Comparison of ENCODE assay signal across 22 mouse cellular contexts in the genomic region with DNA sequence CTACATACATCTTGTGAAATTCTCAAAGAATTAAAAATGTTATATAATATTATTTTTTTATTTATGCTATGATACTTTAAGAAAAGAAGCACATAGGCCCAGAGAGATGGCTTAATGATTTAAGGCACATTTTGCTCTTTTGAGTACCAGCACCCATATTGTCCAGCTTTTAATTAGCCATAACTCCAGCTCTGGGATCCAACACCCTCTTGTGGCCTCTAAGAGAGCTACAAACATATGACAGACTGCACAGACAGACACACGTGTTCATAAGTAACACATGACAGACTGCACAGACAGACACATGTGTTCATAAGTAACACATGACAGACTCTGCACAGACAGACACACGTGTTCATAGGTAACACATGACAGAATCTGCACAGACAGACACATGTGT.
DNase-seq lines count a peak whose midpoint lies in the region; ATAC-seq and TF ChIP-seq lines count a peak whose summit lies in the region.
"Had no signal": no experiment of that assay in that cellular context is flagged by ENCODE, and none has a peak within 500 bp of the region (broad histone marks: within the 10 kb centered on the region; RNA-seq: fewer than 3 reads in every experiment).

No protein-coding gene starts in this region.

- H3K4me3 ChIP-seq in intestine, postnatal 0 days (ENCODE audit: low read depth, low read length) = no peak overlapping the region
- H3K4me3 ChIP-seq in intestine, embryonic 16.5 days (ENCODE audit: low read length) = no peak overlapping the region
- no peak overlapping the region for H3K4me3 ChIP-seq in layer of hippocampus, adult 2 months
- no peak overlapping the region for H3K4me3 ChIP-seq in midbrain, postnatal 0 days (ENCODE audit: low read depth, low read length)
- no peak overlapping the region for H3K4me3 ChIP-seq in midbrain, embryonic 14.5 days (replicated peaks; ENCODE audit: low read depth, low read length)
- H3K4me3 ChIP-seq in MEL (ENCODE audit: control insufficient read depth in 1 of 2, insufficient read depth in 1 of 2, low read depth in 2 of 2, low read length in 2 of 2) = no peak overlapping the region
- H3K4me3 ChIP-seq: embryonic facial prominence, embryonic 10.5 days; embryonic facial prominence, embryonic 12.5 days; forebrain, embryonic 13.5 days; forebrain, embryonic 15.5 days had no signal

- no peak overlapping the region for H3K9ac ChIP-seq in intestine, postnatal 0 days (ENCODE audit: low read depth, low read length)
- no peak overlapping the region for H3K9ac ChIP-seq in intestine, embryonic 16.5 days (ENCODE audit: low read depth, low read length)
- H3K9ac ChIP-seq in midbrain, postnatal 0 days (replicated peaks; ENCODE audit: low read length, poor library complexity, severe bottlenecking) = no peak overlapping the region
- H3K9ac ChIP-seq in midbrain, embryonic 14.5 days (replicated peaks; ENCODE audit: low read length) = no peak overlapping the region
- H3K9ac ChIP-seq in MEL (ENCODE audit: control insufficient read depth, low read depth, low read length, poor library complexity, severe bottlenecking) = no peak overlapping the region
- H3K9ac ChIP-seq: embryonic facial prominence, embryonic 12.5 days; forebrain, embryonic 13.5 days; forebrain, embryonic 15.5 days; forebrain, postnatal 0 days had no signal

- TF ChIP-seq POLR2A in MEL (IDR thresholded peaks at IDR 0.05; ENCODE audit: control insufficient read depth in 1 of 2, insufficient read depth in 1 of 2, low read depth in 1 of 2, low read length in 2 of 2, poor library complexity in 1 of 2) = no peak

- H3K27ac ChIP-seq in intestine, postnatal 0 days (ENCODE audit: low read depth, low read length) = no peak overlapping the region
- H3K27ac ChIP-seq in intestine, embryonic 16.5 days (ENCODE audit: low read length) = no peak overlapping the region
- H3K27ac ChIP-seq in layer of hippocampus, adult 2 months = no peak overlapping the region
- no peak overlapping the region for H3K27ac ChIP-seq in midbrain, postnatal 0 days (ENCODE audit: low read depth, low read length)
- no peak overlapping the region for H3K27ac ChIP-seq in midbrain, embryonic 14.5 days (replicated peaks; ENCODE audit: low read depth, low read length)
- H3K27ac ChIP-seq in MEL (ENCODE audit: control insufficient read depth, low read depth, low read length) = no peak overlapping the region
- H3K27ac ChIP-seq: embryonic facial prominence, embryonic 10.5 days; embryonic facial prominence, embryonic 12.5 days; forebrain, embryonic 13.5 days; forebrain, embryonic 15.5 days had no signal

- peak; percentile 67 for TF ChIP-seq RAD21 in MEL (IDR thresholded peaks at IDR 0.05; ENCODE audit: low read depth, low read length)

- no peak for TF ChIP-seq EP300 in MEL (IDR thresholded peaks at IDR 0.05; ENCODE audit: low read depth in 1 of 2, low read length in 2 of 2)

- no peak overlapping the region for H3K4me2 ChIP-seq in intestine, postnatal 0 days (replicated peaks; ENCODE audit: low read depth)
- no peak overlapping the region for H3K4me2 ChIP-seq in intestine, embryonic 16.5 days (ENCODE audit: low read depth, low read length)
- H3K4me2 ChIP-seq in midbrain, postnatal 0 days (ENCODE audit: low read depth, low read length, poor library complexity, severe bottlenecking) = no peak overlapping the region
- H3K4me2 ChIP-seq in midbrain, embryonic 14.5 days (ENCODE audit: low read length) = no peak overlapping the region
- H3K4me2 ChIP-seq: embryonic facial prominence, embryonic 12.5 days; forebrain, embryonic 13.5 days; forebrain, embryonic 15.5 days had no signal

- WGBS in intestine, postnatal 0 days = 85% methylated on average over 2 of the region's 2 CpGs
- 92% methylated on average over 2 of the region's 2 CpGs for whole genome bisulfite sequencing in intestine, embryonic 16.5 days
- WGBS in midbrain, postnatal 0 days = 88% methylated on average over 2 of the region's 2 CpGs
- WGBS in midbrain, embryonic 14.5 days = 85% methylated on average over 2 of the region's 2 CpGs

- H3K36me3 ChIP-seq in intestine, postnatal 0 days (ENCODE audit: control insufficient read depth, insufficient read depth) = no peaks in the 10 kb centered on the region
- H3K36me3 ChIP-seq in intestine, embryonic 16.5 days (ENCODE audit: control insufficient read depth, insufficient read depth, low read length) = no peaks in the 10 kb centered on the region
- no peaks in the 10 kb centered on the region for H3K36me3 ChIP-seq in midbrain, postnatal 0 days (ENCODE audit: insufficient read depth, low read length)
- H3K36me3 ChIP-seq in midbrain, embryonic 14.5 days (ENCODE audit: control insufficient read depth, insufficient read depth, low read length) = no peaks in the 10 kb centered on the region
- no peaks in the 10 kb centered on the region for H3K36me3 ChIP-seq in MEL (ENCODE audit: control insufficient read depth in 1 of 2, insufficient read depth in 2 of 2, low read length in 2 of 2)
- H3K36me3 ChIP-seq: embryonic facial prominence, embryonic 10.5 days; embryonic facial prominence, embryonic 12.5 days; forebrain, embryonic 15.5 days had no signal

- no peak for ATAC-seq in intestine, postnatal 0 days
- no peak for ATAC-seq in intestine, embryonic 16.5 days
- no peak for ATAC-seq in midbrain, postnatal 0 days (ENCODE audit: low FRiP score)
- ATAC-seq in midbrain, embryonic 14.5 days (ENCODE audit: low FRiP score, low TSS enrichment) = no peak
- ATAC-seq: forebrain, embryonic 13.5 days; forebrain, embryonic 15.5 days; forebrain, postnatal 0 days had no signal

- no peaks in the 10 kb centered on the region for H3K9me3 ChIP-seq in intestine, postnatal 0 days (ENCODE audit: control insufficient read depth)
- no peaks in the 10 kb centered on the region for H3K9me3 ChIP-seq in intestine, embryonic 16.5 days (ENCODE audit: control insufficient read depth, low read length)
- H3K9me3 ChIP-seq in midbrain, postnatal 0 days (ENCODE audit: low read length) = no peaks in the 10 kb centered on the region
- no peaks in the 10 kb centered on the region for H3K9me3 ChIP-seq in midbrain, embryonic 14.5 days (ENCODE audit: control insufficient read depth, low read length)
- no peaks in the 10 kb centered on the region for H3K9me3 ChIP-seq in MEL (replicated peaks; ENCODE audit: insufficient read depth, low read length)
- H3K9me3 ChIP-seq: embryonic facial prominence, embryonic 10.5 days; embryonic facial prominence, embryonic 12.5 days; forebrain, embryonic 13.5 days; forebrain, embryonic 15.5 days; G1E had no signal

- H3K79me2 ChIP-seq in MEL (ENCODE audit: control insufficient read depth, insufficient read depth, low read length, poor library complexity) = no peaks in the 10 kb centered on the region

- TF ChIP-seq CTCF in intestine, postnatal 0 days (IDR thresholded peaks at IDR 0.05; ENCODE audit: low read depth) = 0 out of 2 replicates have a peak, but pooled peaks have one; percentile 18
- peak; percentile 29; the same call in 1 of the 2 replicates for TF ChIP-seq CTCF in layer of hippocampus, adult 2 months (conservative IDR thresholded peaks at IDR 0.05)
- TF ChIP-seq CTCF in midbrain, postnatal 0 days (IDR thresholded peaks at IDR 0.05) = peak; percentile 39; the same call in 1 of the 2 replicates
- TF ChIP-seq CTCF in MEL (IDR thresholded peaks at IDR 0.05 in 2 of 3, conservative IDR thresholded peaks at IDR 0.05 in 1 of 3; ENCODE audit: control insufficient read depth in 1 of 3, insufficient read depth in 1 of 3, low read depth in 2 of 3, low read length in 3 of 3, poor library complexity in 1 of 3, severe bottlenecking in 1 of 3) = peak in 2 of 3 experiments; percentile 16 to 65; a peak in 3 of 6 replicates

- no peaks in the 10 kb centered on the region for H3K4me1 ChIP-seq in intestine, postnatal 0 days (replicated peaks; ENCODE audit: control insufficient read depth, insufficient read depth, low read length)
- H3K4me1 ChIP-seq in intestine, embryonic 16.5 days (ENCODE audit: control insufficient read depth, insufficient read depth, low read length) = 0 out of 2 replicates have a peak, but pooled peaks cover 4% of the 10 kb centered on the region
- H3K4me1 ChIP-seq in midbrain, postnatal 0 days (ENCODE audit: insufficient read depth, low read length) = no peaks in the 10 kb centered on the region
- 0 out of 2 replicates have a peak, but pooled peaks cover 4% of the 10 kb centered on the region for H3K4me1 ChIP-seq in midbrain, embryonic 14.5 days (ENCODE audit: control insufficient read depth, insufficient read depth, low read length)
- H3K4me1 ChIP-seq in MEL (ENCODE audit: control insufficient read depth in 1 of 2, insufficient read depth in 2 of 2, low read length in 2 of 2) = no peaks in the 10 kb centered on the region

- H3K27me3 ChIP-seq in intestine, postnatal 0 days (replicated peaks; ENCODE audit: control insufficient read depth, insufficient read depth, low read length) = no peaks in the 10 kb centered on the region
- no peaks in the 10 kb centered on the region for H3K27me3 ChIP-seq in intestine, embryonic 16.5 days (replicated peaks; ENCODE audit: control insufficient read depth, insufficient read depth, low read length)
- no peaks in the 10 kb centered on the region for H3K27me3 ChIP-seq in midbrain, postnatal 0 days (ENCODE audit: insufficient read depth, low read length)
- no peaks in the 10 kb centered on the region for H3K27me3 ChIP-seq in midbrain, embryonic 14.5 days (ENCODE audit: control insufficient read depth, insufficient read depth, low read length)
- no peaks in the 10 kb centered on the region for H3K27me3 ChIP-seq in MEL (ENCODE audit: control insufficient read depth in 1 of 2, insufficient read depth in 2 of 2, low read length in 2 of 2)
- H3K27me3 ChIP-seq: forebrain, embryonic 13.5 days; forebrain, embryonic 15.5 days had no signal

- DNase-seq in layer of hippocampus, adult 2 months (ENCODE audit: low spot score in 2 of 2) = no peak
- no peak for DNase-seq in layer of hippocampus, adult 18-20 months (ENCODE audit: low spot score in 2 of 2)
- no peak for DNase-seq in midbrain, postnatal 0 days (ENCODE audit: low spot score)
- DNase-seq in midbrain, embryonic 14.5 days = no peak
- DNase-seq in MEL (ENCODE audit: low read depth, low spot score) = peak; percentile 53
- DNase-seq in cerebellum, postnatal 36 days = no peak
- DNase-seq: adrenal gland, adult 2 months; adrenal gland, postnatal 10 days; adrenal gland, postnatal 25 days; cerebellum, adult 11 months; cerebellum, adult 18-20 months; cerebellum, adult 8-10 months; cerebellum, adult 9-11 months; cerebellum, postnatal 14 days; forebrain, postnatal 0 days had no signal

TF ChIP-seq in MEL, 35 proteins besides CTCF, POLR2A, EP300 and RAD21 (continues in another document):
- no peak for TF ChIP-seq POLR2AphosphoS2 (IDR thresholded peaks at IDR 0.05; ENCODE audit: low read length)
- no peak for TF ChIP-seq CHD2 (IDR thresholded peaks at IDR 0.05; ENCODE audit: low read length)
- no peak for TF ChIP-seq KAT2A (conservative IDR thresholded peaks at IDR 0.05; ENCODE audit: low read depth, low read length)
- no peak for TF ChIP-seq MEF2A (IDR thresholded peaks at IDR 0.05; ENCODE audit: extremely low read depth, insufficient replicate concordance, low read depth, low read length, poor library complexity, severe bottlenecking)
- no peak for TF ChIP-seq GABPA (IDR thresholded peaks at IDR 0.05; ENCODE audit: low read depth, low read length)
- no peak for TF ChIP-seq BHLHE40 (IDR thresholded peaks at IDR 0.05; ENCODE audit: borderline replicate concordance, low read depth, low read length)
- no peak for TF ChIP-seq HCFC1 (IDR thresholded peaks at IDR 0.05; ENCODE audit: low read depth, low read length)
